Mouse (Mus musculus) cerebellum, postnatal 14 days (tissue): ENCODE data around the gene Hist1h3c.
A peak's percentile ranks its signal among the peaks of the same experiment; 100 is the strongest.

ENCODE experiments used
- DNase-seq, 2 experiments: peaks; one replicate each; pipeline ENCODE4 v3.0.0; 2021; ENCODE audit warnings: mixed read lengths in 2 of 2

The Hist1h3c gene

GRCm38 (mm10) chr13:23757211-23757773 is 11.9 kb upstream of the Hist1h3c start:
- DNase-seq = peak in 1 of 2 experiments; percentile 22

GRCm38 (mm10) chr13:23756790-23757189 is 11.4 kb upstream of the Hist1h3c start, which contains the start of gene Hist1h4b:
Gene Hist1h4b, plus strand, starts transcription at chr13:23757013.
- peak; percentile 83 to 91 for DNase-seq

GRCm38 (mm10) chr13:23755000-23755399 is 9.6 kb upstream of the Hist1h3c start:
- DNase-seq = no peak

GRCm38 (mm10) chr13:23753314-23754078 is 8.1 kb upstream of the Hist1h3c start:
- DNase-seq = no peak

- no peak for DNase-seq
Measured at GRCm38 (mm10) chr13:23752742-23753172, 7.4 kb upstream of the Hist1h3c start.

GRCm38 (mm10) chr13:23752067-23752741 is 6.8 kb upstream of the Hist1h3c start, which contains the start of gene Hist1h3b:
Gene Hist1h3b, plus strand, starts transcription at chr13:23752267.
- DNase-seq = peak; percentile 85 to 92

- no peak for DNase-seq
Measured at GRCm38 (mm10) chr13:23751478-23751956, 6.1 kb upstream of the Hist1h3c start.

GRCm38 (mm10) chr13:23750839-23751477 is 5.6 kb upstream of the Hist1h3c start, which contains the start of gene Hist1h2ab:
Gene Hist1h2ab, plus strand, starts transcription at chr13:23751126.
- peak; percentile 36 to 58 for DNase-seq

GRCm38 (mm10) chr13:23749563-23750121 is 4.2 kb upstream of the Hist1h3c start:
- no peak for DNase-seq

- no peak for DNase-seq
Measured at GRCm38 (mm10) chr13:23747892-23748288, 2.5 kb upstream of the Hist1h3c start.

GRCm38 (mm10) chr13:23747081-23747891 is 1.9 kb upstream of the Hist1h3c start:
- DNase-seq = no peak

GRCm38 (mm10) chr13:23746201-23747080 is 1.0 kb upstream of the Hist1h3c start, which contains the start of gene Hist1h2bb:
Gene Hist1h2bb, plus strand, starts transcription at chr13:23746734.
- peak; percentile 61 to 72 for DNase-seq

- no peak for DNase-seq
Measured at GRCm38 (mm10) chr13:23744421-23745380, 701 bp downstream of the Hist1h3c start.

GRCm38 (mm10) chr13:23743963-23744362 is 1.4 kb downstream of the Hist1h3c start:
- DNase-seq = no peak

GRCm38 (mm10) chr13:23743215-23743614 is 2.2 kb downstream of the Hist1h3c start:
- no peak for DNase-seq

GRCm38 (mm10) chr13:23742007-23742406 is 3.4 kb downstream of the Hist1h3c start:
- no peak for DNase-seq

GRCm38 (mm10) chr13:23740910-23741309 is 4.5 kb downstream of the Hist1h3c start:
- no peak for DNase-seq

GRCm38 (mm10) chr13:23740256-23740840 is 5.1 kb downstream of the Hist1h3c start:
- no peak for DNase-seq

- DNase-seq = no peak
Measured at GRCm38 (mm10) chr13:23739922-23740252, 5.5 kb downstream of the Hist1h3c start.
